Mouse (Mus musculus): Measurements from ENCODE around the gene 1700020N15Rik.
"Not testable (repeated sequence)": the region's sequence is repeated elsewhere in the genome, so short reads cannot be mapped to it uniquely, and the experiment has no call there.

Gene 1700020N15Rik

GRCm38 (mm10) chrX:69945000-69945399, at the start of gene 1700020N15Rik:
Gene 1700020N15Rik (plus strand): TSS chrX:69945300.
- DNase-seq (ENCODE audit: low spot score) = not testable (repeated sequence)

GRCm38 (mm10) chrX:69976790-69977579, 31.9 kb downstream of the 1700020N15Rik start:
- no peak for DNase-seq (ENCODE audit: low spot score)
